Mouse (Mus musculus) CD8-positive naive resting alpha-beta T cell, adult 2 months (primary cell): ENCODE measurements around the gene Pigv.
"Not testable (repeated sequence)": the region's sequence is repeated elsewhere in the genome, so short reads cannot be mapped to it uniquely, and the experiment has no call there.

Source experiments
- DNase-seq, 2 experiments: peaks; one replicate each; pipeline ENCODE4 v3.0.0; 2022; ENCODE audit warnings: low read depth in 2 of 2, low spot score in 2 of 2

Pigv gene

DNA sequence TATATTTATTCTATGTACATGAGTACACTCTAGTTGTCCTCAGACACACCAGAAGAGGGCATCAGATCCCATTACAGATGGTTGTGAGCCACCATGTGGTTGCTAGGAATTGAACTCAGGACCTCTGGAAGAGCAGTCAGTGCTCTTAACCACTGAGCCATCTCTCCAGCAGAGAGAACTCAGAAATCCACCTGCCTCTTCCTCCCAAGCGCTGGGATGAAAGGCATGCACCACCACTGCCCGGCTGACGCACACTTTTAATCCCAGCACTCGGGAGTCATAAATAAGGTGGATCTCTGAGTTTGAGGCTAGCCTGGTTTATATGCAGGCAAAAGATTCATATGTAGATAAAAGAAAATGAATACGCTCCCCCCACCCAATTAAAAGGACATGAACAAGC is 23.0 kb downstream of the Pigv start:
- not testable (repeated sequence) for DNase-seq

GRCm38 (mm10) chr4:133645680-133646079 is 26.8 kb downstream of the Pigv start:
- DNase-seq: no peak

- DNase-seq: no peak
Observed at GRCm38 (mm10) chr4:133645195-133645594, 27.3 kb downstream of the Pigv start.

DNA sequence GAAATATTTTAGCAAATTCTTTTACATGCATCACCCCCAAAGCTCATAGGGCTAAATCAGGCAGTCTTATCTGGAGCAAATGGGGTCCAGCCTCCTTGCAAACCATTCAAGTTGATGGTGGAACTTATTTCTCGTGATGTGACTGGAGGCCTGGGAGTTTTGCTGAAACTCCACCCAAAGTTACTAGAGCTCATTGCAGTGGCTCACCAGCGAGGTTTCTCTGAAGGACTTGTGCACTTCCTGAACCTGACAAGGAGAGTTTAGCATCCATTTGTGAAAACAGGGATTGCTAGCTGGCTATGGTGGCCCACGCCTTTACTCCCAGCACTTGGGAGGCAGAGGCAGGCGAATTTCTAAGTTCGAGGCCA is 38.4 kb downstream of the Pigv start:
- DNase-seq: no peak

GRCm38 (mm10) chr4:133633332-133634042 is 39.0 kb downstream of the Pigv start:
- DNase-seq: peak; percentile 85 to 91

- peak in 1 of 2 experiments; percentile 34 for DNase-seq
Observed at GRCm38 (mm10) chr4:133632483-133633327, 39.7 kb downstream of the Pigv start.

DNA sequence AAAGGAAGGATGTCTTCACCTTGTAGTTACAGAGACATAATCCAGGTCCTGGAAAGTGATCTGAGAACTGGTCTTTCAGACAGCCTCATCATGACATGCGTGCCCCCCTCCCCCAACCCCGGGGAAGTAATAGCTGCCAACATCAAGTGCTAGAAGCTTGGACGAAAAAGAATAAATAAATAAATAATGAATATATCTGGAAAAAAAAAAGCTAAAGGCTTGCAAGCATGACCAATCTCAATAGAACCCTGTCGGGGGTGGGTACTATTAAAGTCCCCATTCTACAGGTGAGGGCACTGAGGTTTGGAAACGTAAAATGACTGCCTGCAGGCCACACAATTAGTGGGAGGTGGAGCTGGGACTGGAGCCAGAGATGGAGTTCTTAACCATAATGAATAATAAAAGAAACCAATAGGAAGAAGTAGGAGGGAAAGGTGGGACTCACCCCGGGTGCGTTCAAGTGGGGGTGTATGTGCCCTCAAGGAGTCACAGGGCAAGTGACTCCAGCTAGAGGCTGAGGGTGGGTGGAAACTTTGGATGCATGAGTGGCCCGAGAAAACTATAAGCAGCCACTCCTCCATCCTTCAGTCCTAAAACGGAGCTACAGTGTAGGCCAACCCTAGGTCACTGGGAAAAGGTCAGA is 40.6 kb downstream of the Pigv start:
- no peak for DNase-seq

GRCm38 (mm10) chr4:133631071-133631768 is 41.2 kb downstream of the Pigv start:
- DNase-seq: no peak

DNA sequence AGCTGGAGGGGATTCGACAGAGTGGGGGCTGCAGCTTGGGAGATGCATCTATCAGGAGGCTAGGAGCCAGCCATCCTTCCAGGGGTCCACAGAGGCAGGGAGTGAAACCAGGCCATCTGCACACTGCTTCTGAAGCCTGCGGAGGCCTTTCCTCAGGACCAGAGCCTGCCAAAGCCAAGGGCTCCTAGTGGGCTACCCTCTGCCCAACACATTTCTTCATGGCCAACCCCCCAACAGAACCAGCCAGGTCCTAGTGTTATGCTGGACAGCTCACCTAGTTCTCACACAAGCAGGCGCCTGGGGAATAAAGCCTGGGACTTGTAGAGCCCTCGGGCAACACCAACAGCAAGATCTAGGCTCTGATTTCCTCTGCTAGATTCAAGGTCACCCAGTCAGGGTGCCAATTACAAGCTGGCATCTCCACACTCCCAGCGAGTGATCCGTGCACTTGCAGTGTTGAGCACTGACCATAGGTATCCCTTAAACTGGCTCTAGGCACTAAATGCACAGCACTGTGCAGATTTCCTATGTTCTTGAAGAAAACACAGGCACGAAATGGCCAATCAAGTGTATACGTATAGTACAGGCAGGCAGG is 42.0 kb downstream of the Pigv start:
- no peak for DNase-seq

DNA sequence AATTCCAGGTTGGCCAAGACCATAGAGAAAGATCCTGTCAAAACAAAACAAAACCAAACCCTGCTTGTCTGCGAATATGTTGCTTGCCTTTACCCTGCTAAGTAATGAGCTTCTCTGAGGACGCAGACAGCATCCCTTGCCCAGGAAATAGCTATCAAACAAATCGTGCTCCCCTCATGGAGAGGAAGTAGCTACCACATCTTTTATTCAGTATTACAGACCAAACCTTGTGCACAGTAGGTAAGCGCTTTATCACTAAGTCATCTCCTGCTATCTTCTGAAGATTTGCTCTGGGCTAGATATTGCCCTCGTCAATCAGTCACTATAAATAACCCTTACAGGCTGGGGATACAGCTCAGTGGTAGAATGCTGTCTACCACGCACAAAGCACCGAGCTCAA is 43.3 kb downstream of the Pigv start:
- DNase-seq: peak; percentile 34 to 55

DNA sequence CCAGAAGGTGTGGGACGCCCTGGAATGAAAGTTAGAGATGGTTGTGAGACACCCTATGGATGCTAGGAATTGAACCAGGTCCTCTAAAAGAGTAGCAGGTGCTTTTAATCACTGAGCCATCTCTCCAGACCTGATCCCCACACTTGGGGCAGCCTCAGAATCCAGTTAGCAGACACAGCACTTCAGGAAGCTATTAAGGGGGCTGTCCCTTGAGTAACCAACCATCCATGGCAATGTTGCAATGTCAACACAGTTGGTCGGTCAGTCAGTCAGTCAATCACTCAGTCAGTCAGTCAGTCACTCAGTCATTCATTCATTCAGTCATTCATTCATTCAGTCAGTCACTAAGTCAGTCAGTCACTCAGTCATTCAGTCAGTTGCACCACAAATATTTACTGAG is 43.9 kb downstream of the Pigv start:
- DNase-seq: no peak

DNA sequence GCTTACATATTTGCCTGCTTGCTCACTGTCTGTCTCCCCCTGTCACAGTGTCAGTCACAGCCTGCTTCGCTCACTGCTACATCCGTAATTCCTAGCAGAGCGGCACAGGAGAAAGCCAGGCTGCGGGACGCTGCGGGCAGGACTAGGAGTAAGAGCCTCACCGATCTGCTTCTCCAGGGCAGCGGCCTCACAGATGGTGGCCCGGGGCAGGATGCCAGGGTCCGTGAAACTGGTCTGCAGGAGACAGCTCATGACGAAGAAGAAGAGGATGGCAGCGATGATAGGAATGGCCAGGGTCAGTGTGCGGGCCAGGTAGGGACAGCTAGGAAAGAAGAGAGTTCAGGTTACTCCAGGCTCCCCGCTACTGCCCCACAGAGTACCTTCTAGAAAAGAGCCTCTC is 45.4 kb downstream of the Pigv start:
- no peak for DNase-seq

- DNase-seq: no peak
Observed at GRCm38 (mm10) chr4:133626621-133627020, 45.8 kb downstream of the Pigv start.

DNA sequence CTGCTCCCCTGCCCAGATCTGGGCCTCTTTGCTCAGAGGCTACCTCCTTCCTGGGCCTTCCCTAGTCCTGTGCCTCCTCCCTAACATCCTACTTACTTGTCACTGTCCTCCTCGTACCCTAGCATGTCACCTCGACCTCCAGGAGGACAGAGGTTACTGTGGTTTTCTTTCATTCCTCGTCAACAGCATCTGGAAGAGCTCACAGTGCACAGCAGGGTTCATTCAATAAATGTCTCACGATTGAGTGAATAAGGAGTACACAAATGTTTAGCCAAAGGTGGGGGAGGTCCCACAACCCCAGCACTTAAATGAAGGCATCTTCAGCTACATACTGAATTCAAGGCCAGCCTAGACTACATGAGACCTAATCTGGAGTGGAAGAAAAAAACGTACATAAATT is 46.2 kb downstream of the Pigv start:
- no peak for DNase-seq

DNA sequence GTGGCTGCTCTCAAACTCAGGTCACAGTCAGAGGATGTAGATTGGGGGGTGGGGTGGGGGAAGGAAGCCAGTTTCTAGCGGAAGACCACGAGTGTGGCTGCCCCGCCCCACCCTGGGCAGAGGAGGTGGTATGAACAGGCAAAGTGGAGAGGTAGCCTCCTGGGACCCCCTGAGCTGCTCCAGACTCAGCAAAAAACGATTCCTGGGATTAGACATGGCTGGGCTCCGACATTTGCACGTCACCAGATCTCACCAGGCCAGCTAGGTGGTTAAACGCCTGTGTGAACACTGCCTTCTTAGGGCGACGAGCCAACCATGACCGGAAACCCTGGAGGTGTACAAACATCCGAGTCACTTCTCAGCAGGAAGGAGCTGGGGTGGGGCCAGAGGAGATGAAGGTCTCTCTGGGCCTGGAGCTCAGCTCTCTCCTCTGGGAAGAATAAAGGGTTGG is 46.8 kb downstream of the Pigv start:
- DNase-seq: peak; percentile 63 to 76

DNA sequence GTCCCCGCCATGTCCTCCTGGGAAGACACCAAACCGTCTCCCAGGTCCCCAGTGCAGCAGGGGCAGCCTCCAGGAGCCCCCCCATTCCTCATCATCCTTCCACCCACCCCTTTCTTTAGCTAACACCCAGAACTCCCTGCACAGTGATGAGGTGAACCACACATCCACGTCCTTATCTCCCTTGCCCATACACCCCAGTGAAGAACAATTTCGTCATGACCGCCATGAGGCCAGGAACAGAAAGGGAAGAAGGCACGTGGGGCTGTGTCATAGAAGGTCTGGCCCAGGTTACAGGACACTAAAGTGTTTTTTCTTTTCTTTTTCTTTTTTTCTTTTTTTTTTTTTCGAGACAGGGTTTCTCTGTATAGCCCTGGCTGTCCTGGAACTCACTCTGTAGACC is 47.6 kb downstream of the Pigv start:
- DNase-seq: peak in 1 of 2 experiments; percentile 53

GRCm38 (mm10) chr4:133622161-133622695 is 50.2 kb downstream of the Pigv start:
- peak; percentile 84 to 86 for DNase-seq

- peak in 1 of 2 experiments; percentile 57 for DNase-seq
Observed at GRCm38 (mm10) chr4:133620668-133621067, 51.8 kb downstream of the Pigv start.

DNA sequence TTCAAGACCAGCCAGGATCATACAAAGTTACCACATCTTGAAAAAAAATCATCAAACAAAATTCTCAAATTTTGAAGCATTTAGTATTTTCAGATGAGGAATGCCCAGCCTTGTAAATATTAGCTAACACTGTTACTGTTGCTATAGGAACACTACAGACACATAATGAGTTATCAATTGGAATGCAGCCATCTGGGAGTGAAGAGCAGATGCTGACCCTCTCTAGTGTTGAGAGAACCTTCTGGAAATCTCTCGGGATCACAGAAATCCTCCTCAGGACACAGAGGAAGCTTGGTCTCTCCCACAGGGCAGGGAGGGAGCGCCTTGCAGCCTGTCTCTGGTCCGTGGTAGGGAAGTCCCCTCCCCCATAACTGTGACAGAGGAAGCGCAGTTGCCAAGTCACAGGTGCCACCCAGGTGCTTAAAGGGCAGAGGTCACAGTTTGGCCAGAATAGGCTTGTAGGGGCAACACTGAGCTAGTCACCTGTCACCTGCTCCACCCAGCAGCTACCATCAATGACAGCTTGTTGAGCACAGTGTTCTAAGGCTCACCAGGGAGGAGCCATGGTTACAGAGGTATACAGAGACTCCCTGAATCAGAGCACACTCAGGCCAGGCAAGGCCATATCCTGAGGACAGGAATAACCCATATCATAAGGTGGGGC is 52.8 kb downstream of the Pigv start:
- no peak for DNase-seq

- DNase-seq: no peak
Observed at GRCm38 (mm10) chr4:133617936-133618335, 54.5 kb downstream of the Pigv start.
